Mouse (Mus musculus): Measurements from ENCODE around the gene Kdm4b. TPM values are rescaled to one million over a fixed set of nuclear protein-coding genes. Genes with fewer than 3 reads are reported as not detected.

Kdm4b gene
- total and polyA plus RNA-seq, 3 experiments = 21.5 to 35.1 (median 32.3) TPM

- Histone ChIP-seq H3K9me3 (replicated peaks) (no peaks in the 10 kb centered on the region), H3K4me3 (ENCODE audit: low read depth, low read length) (no peak overlapping the region), H3K36me3 (replicated peaks) (no peaks in the 10 kb centered on the region), H3K27me3 (ENCODE audit: insufficient read depth, low read length) (peaks cover 26% of the 10 kb centered on the region), H3K4me1 (ENCODE audit: insufficient read depth, low read depth, low read length) (peaks cover 54% of the 10 kb centered on the region)
- ATAC-seq (ENCODE audit: extremely low read depth, insufficient number of reproducible peaks, low FRiP score, poor library complexity, severe bottlenecking) (no peak), DNase-seq (ENCODE audit: low spot score) (no peak)
- TF ChIP-seq CTCF (IDR thresholded peaks at IDR 0.05; ENCODE audit: low read depth, low read length) (no peak), GATA2 (IDR thresholded peaks at IDR 0.05; ENCODE audit: borderline replicate concordance, low read depth, low read length) (no peak), POLR2AphosphoS5 (IDR thresholded peaks at IDR 0.05; ENCODE audit: insufficient replicate concordance, low read depth, low read length) (no peak), GATA1 (IDR thresholded peaks at IDR 0.05; ENCODE audit: borderline replicate concordance, low read length) (no peak), TAL1 (conservative IDR thresholded peaks at IDR 0.05; ENCODE audit: low read depth, low read length) (no peak)
These were observed 32.6 kb upstream of the Kdm4b start for GRCm38 (mm10) chr17:56293291-56293690.

- peaks cover 32% of the 10 kb centered on the region for H3K27me3 ChIP-seq (ENCODE audit: insufficient read depth, low read length)
- H3K9me3 ChIP-seq (replicated peaks) = no peaks in the 10 kb centered on the region
- ATAC-seq (ENCODE audit: extremely low read depth, insufficient number of reproducible peaks, low FRiP score, poor library complexity, severe bottlenecking) = no peak
- no peak for TF ChIP-seq POLR2AphosphoS5 (IDR thresholded peaks at IDR 0.05; ENCODE audit: insufficient replicate concordance, low read depth, low read length)
- TF ChIP-seq CTCF (IDR thresholded peaks at IDR 0.05; ENCODE audit: low read depth, low read length) = no peak
- no peak for TF ChIP-seq GATA1 (IDR thresholded peaks at IDR 0.05; ENCODE audit: borderline replicate concordance, low read length)
- no peak for TF ChIP-seq GATA2 (IDR thresholded peaks at IDR 0.05; ENCODE audit: borderline replicate concordance, low read depth, low read length)
- TF ChIP-seq TAL1 (conservative IDR thresholded peaks at IDR 0.05; ENCODE audit: low read depth, low read length) = no peak
- no peaks in the 10 kb centered on the region for H3K36me3 ChIP-seq (replicated peaks)
- DNase-seq (ENCODE audit: low spot score) = no peak
- H3K4me3 ChIP-seq (ENCODE audit: low read depth, low read length) = no peak overlapping the region
- H3K4me1 ChIP-seq (ENCODE audit: insufficient read depth, low read depth, low read length) = peaks cover 46% of the 10 kb centered on the region
These were observed 31.6 kb upstream of the Kdm4b start for GRCm38 (mm10) chr17:56294241-56294640.

GRCm38 (mm10) chr17:56296201-56296600 lies 29.7 kb upstream of the Kdm4b start:
- DNase-seq (ENCODE audit: low spot score) (no peak), ATAC-seq (ENCODE audit: extremely low read depth, insufficient number of reproducible peaks, low FRiP score, poor library complexity, severe bottlenecking) (no peak)
- no peaks in the 10 kb centered on the region for H3K36me3 ChIP-seq (replicated peaks)
- no peaks in the 10 kb centered on the region for H3K9me3 ChIP-seq (replicated peaks)
- H3K4me1 ChIP-seq (ENCODE audit: insufficient read depth, low read depth, low read length) = peaks cover 30% of the 10 kb centered on the region
- H3K4me3 ChIP-seq (ENCODE audit: low read depth, low read length) = no peak overlapping the region
- no peak for TF ChIP-seq TAL1 (conservative IDR thresholded peaks at IDR 0.05; ENCODE audit: low read depth, low read length)
- no peak for TF ChIP-seq GATA1 (IDR thresholded peaks at IDR 0.05; ENCODE audit: borderline replicate concordance, low read length)
- no peak for TF ChIP-seq GATA2 (IDR thresholded peaks at IDR 0.05; ENCODE audit: borderline replicate concordance, low read depth, low read length)
- TF ChIP-seq CTCF (IDR thresholded peaks at IDR 0.05; ENCODE audit: low read depth, low read length) = no peak
- TF ChIP-seq POLR2AphosphoS5 (IDR thresholded peaks at IDR 0.05; ENCODE audit: insufficient replicate concordance, low read depth, low read length) = no peak
- H3K27me3 ChIP-seq (ENCODE audit: insufficient read depth, low read length) = peaks cover 42% of the 10 kb centered on the region

- TF ChIP-seq GATA2 (IDR thresholded peaks at IDR 0.05; ENCODE audit: borderline replicate concordance, low read depth, low read length) (no peak), GATA1 (IDR thresholded peaks at IDR 0.05; ENCODE audit: borderline replicate concordance, low read length) (no peak), CTCF (IDR thresholded peaks at IDR 0.05; ENCODE audit: low read depth, low read length) (no peak)
- ATAC-seq (ENCODE audit: extremely low read depth, insufficient number of reproducible peaks, low FRiP score, poor library complexity, severe bottlenecking) (no peak), DNase-seq (ENCODE audit: low spot score) (no peak)
- H3K36me3 ChIP-seq (replicated peaks) = no peaks in the 10 kb centered on the region
- H3K4me1 ChIP-seq (ENCODE audit: insufficient read depth, low read depth, low read length) = peaks cover 24% of the 10 kb centered on the region
- peaks cover 40% of the 10 kb centered on the region for H3K27me3 ChIP-seq (ENCODE audit: insufficient read depth, low read length)
- H3K4me3 ChIP-seq (ENCODE audit: low read depth, low read length) = no peak overlapping the region
- H3K9me3 ChIP-seq (replicated peaks) = no peaks in the 10 kb centered on the region
These were observed 27.6 kb upstream of the Kdm4b start for GRCm38 (mm10) chr17:56298238-56298637.

GRCm38 (mm10) chr17:56300186-56300585 lies 25.7 kb upstream of the Kdm4b start, which contains the start of gene Arrdc5:
Gene Arrdc5 (minus strand): TSS chr17:56300286.
- Histone ChIP-seq H3K27me3 (ENCODE audit: insufficient read depth, low read length) (peaks cover 32% of the 10 kb centered on the region), H3K9me3 (replicated peaks) (no peaks in the 10 kb centered on the region), H3K4me1 (ENCODE audit: insufficient read depth, low read depth, low read length) (peaks cover 36% of the 10 kb centered on the region), H3K36me3 (replicated peaks) (peaks cover 7% of the 10 kb centered on the region), H3K4me3 (ENCODE audit: low read depth, low read length) (no peak within 1 kb of the TSS)
- DNase-seq (ENCODE audit: low spot score) = no peak
- no peak for ATAC-seq (ENCODE audit: extremely low read depth, insufficient number of reproducible peaks, low FRiP score, poor library complexity, severe bottlenecking)
- TF ChIP-seq GATA1 (IDR thresholded peaks at IDR 0.05; ENCODE audit: borderline replicate concordance, low read length) = no peak
- no peak for TF ChIP-seq GATA2 (IDR thresholded peaks at IDR 0.05; ENCODE audit: borderline replicate concordance, low read depth, low read length)
- no peak for TF ChIP-seq CTCF (IDR thresholded peaks at IDR 0.05; ENCODE audit: low read depth, low read length)
- no peak for TF ChIP-seq POLR2AphosphoS5 (IDR thresholded peaks at IDR 0.05; ENCODE audit: insufficient replicate concordance, low read depth, low read length)
- no peak for TF ChIP-seq TAL1 (conservative IDR thresholded peaks at IDR 0.05; ENCODE audit: low read depth, low read length)

GRCm38 (mm10) chr17:56302363-56302996 lies 23.4 kb upstream of the Kdm4b start:
- Histone ChIP-seq H3K27me3 (ENCODE audit: insufficient read depth, low read length) (peaks cover 20% of the 10 kb centered on the region), H3K9me3 (replicated peaks) (no peaks in the 10 kb centered on the region), H3K36me3 (replicated peaks) (peaks cover 30% of the 10 kb centered on the region), H3K4me3 (ENCODE audit: low read depth, low read length) (peak overlapping the region; percentile 84; the same call in 1 of the 2 replicates), H3K4me1 (ENCODE audit: insufficient read depth, low read depth, low read length) (peaks cover 55% of the 10 kb centered on the region)
- DNase-seq (ENCODE audit: low spot score) (no peak), ATAC-seq (ENCODE audit: extremely low read depth, insufficient number of reproducible peaks, low FRiP score, poor library complexity, severe bottlenecking) (no peak)
- no peak for TF ChIP-seq TAL1 (conservative IDR thresholded peaks at IDR 0.05; ENCODE audit: low read depth, low read length)
- no peak for TF ChIP-seq POLR2AphosphoS5 (IDR thresholded peaks at IDR 0.05; ENCODE audit: insufficient replicate concordance, low read depth, low read length)
- no peak for TF ChIP-seq CTCF (IDR thresholded peaks at IDR 0.05; ENCODE audit: low read depth, low read length)
- TF ChIP-seq GATA1 (IDR thresholded peaks at IDR 0.05; ENCODE audit: borderline replicate concordance, low read length) = no peak
- TF ChIP-seq GATA2 (IDR thresholded peaks at IDR 0.05; ENCODE audit: borderline replicate concordance, low read depth, low read length) = no peak

Data from G1E (cell line).